Mouse (Mus musculus) hindbrain, embryonic 14.5 days (tissue): ENCODE data around the gene Ctso. TPM values are rescaled to one million over a fixed set of nuclear protein-coding genes. Genes with fewer than 3 reads are reported as not detected.
A peak's percentile ranks its signal among the peaks of the same experiment; 100 is the strongest.

Source experiments
- ATAC-seq: fragments of 200-750 bp; cut with Nextera tagmentation; 2 replicates; pipeline ENCODE4 v1.8.0; 2017; ENCODE audit warnings: moderate number of reproducible peaks, mild to moderate bottlenecking, moderate TSS enrichment, moderate library complexity; ENCODE audit not compliant: low FRiP score
- DNase-seq: peaks from one replicate; pipeline ENCODE4 v3.0.0-alpha.2; 2015; ENCODE audit warnings: low spot score
- H3K27ac ChIP-seq: fragments of 300-500 bp; sonication (generic); 2 replicates; pipeline ENCODE4 v1.5.1; 2014; ENCODE audit warnings: mild to moderate bottlenecking, moderate library complexity
- H3K27me3 ChIP-seq: fragments of 300-500 bp; sonication (generic); 2 replicates; pipeline ENCODE4 v1.6.1; 2014; ENCODE audit warnings: mild to moderate bottlenecking, low read length, mixed read lengths; ENCODE audit not compliant: control insufficient read depth, insufficient read depth
- H3K36me3 ChIP-seq: fragments of 300-500 bp; sonication (generic); replicated peaks from 2 replicates; pipeline ENCODE4 v1.6.1; 2014; ENCODE audit not compliant: control insufficient read depth, insufficient read depth
- H3K4me1 ChIP-seq: fragments of 300-500 bp; sonication (generic); replicated peaks from 2 replicates; pipeline ENCODE4 v1.6.1; 2014; ENCODE audit warnings: antibody characterized with exemption, low read length, mixed read lengths; ENCODE audit not compliant: control insufficient read depth, insufficient read depth
- H3K4me2 ChIP-seq: fragments of 300-500 bp; sonication (generic); replicated peaks from 2 replicates; pipeline ENCODE4 v1.6.1; 2014; ENCODE audit warnings: mild to moderate bottlenecking, moderate library complexity
- H3K4me3 ChIP-seq: fragments of 300-500 bp; sonication (generic); replicated peaks from 2 replicates; pipeline ENCODE4 v1.5.1; 2014; ENCODE audit warnings: mild to moderate bottlenecking, low read length
- H3K9ac ChIP-seq: fragments of 300-500 bp; sonication (generic); 2 replicates; pipeline ENCODE4 v1.6.1; 2014
- H3K9me3 ChIP-seq: fragments of 300-500 bp; sonication (generic); 2 replicates; pipeline ENCODE4 v1.6.1; 2016; ENCODE audit warnings: low read length; ENCODE audit not compliant: control insufficient read depth
- WGBS: fragments of 180-500 bp; shearing (Covaris S2); extraction: QIAGEN DNeasy Blood & Tissue Kit; methylation state at CpG from one replicate; pipeline ENCODE4 v1.1.7; 2014; 5-methylcytosine and 5-hydroxymethylcytosine counted together
- polyA plus RNA-seq: library from polyadenylated mRNA; unstranded; fragments of >200 nt; fragmentation: Nextera tagmentation; extraction: Ambion mirVana; gene quantifications from 2 replicates; pipeline ENCODE4 v1.2.1, GENCODE M21; 2014

The Ctso gene
- polyA plus RNA-seq = 10.1 and 11.0 TPM in 2 replicates

GRCm38 (mm10) chr3:81932141-81933101 lies at the start of gene Ctso:
TSS of gene Ctso (plus strand) at chr3:81932601.
- Histone ChIP-seq H3K9me3 (no peaks in the 10 kb centered on the region), H3K36me3 (no peaks in the 10 kb centered on the region), H3K4me3 (peak within 1 kb of the TSS; percentile 55), H3K27me3 (no peaks in the 10 kb centered on the region), H3K27ac (peak within 1 kb of the TSS; percentile 67), H3K4me1 (no peaks in the 10 kb centered on the region), H3K4me2 (peak within 1 kb of the TSS; percentile 57), H3K9ac (peak within 1 kb of the TSS; percentile 70)
- WGBS = 10% methylated on average over 27 of the region's 27 CpGs
- ATAC-seq (peak; percentile 90), DNase-seq (peak; percentile 88)

DNA sequence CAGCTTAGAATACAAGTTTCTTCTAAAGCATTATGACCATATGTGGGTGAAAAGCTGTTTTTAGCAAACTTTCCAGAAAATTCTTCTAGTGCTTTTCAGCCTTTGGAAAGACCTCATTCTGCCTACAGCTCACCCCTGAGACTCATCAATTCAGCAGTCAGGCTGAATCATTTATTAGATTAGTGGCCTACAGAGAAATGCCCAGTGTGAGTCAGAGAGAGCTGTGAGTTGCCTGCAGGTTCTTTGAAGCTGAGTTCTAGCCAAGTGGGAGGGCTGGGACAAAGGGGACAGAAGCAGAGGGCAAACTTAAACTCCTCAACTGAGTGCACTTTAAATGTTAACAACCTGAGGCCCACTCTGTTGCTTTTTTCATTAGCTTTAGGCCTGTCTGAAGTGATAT lies 48.5 kb upstream of the Ctso start:
- no peak overlapping the region for H3K4me3 ChIP-seq
- H3K9ac ChIP-seq = no peak overlapping the region
- H3K27me3 ChIP-seq = no peaks in the 10 kb centered on the region

DNA sequence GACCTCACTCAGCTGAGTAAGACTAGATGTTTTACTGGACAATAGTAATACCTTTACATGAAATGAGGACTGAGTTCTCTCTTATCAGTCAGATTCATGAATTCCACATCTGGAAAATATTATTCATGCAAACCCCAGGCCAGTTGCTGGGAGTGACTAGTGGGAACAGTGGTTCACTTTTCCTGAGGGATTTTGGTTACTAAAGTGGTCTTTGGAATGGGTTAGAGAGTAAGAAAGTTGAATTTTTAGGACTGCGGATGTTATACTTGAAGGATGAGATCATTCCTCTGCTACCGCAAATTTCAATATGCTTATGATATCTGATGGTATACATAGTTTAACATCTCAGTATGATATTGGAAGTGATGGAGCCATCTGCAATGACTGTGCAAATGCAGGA lies 46.8 kb upstream of the Ctso start:
- no peak for ATAC-seq
- no peak overlapping the region for H3K27ac ChIP-seq
- no peaks in the 10 kb centered on the region for H3K36me3 ChIP-seq
- no peak for DNase-seq
- H3K4me1 ChIP-seq = no peaks in the 10 kb centered on the region
- no peaks in the 10 kb centered on the region for H3K9me3 ChIP-seq
- no peak overlapping the region for H3K4me3 ChIP-seq
- no peaks in the 10 kb centered on the region for H3K27me3 ChIP-seq
- H3K9ac ChIP-seq = no peak overlapping the region
- no peak overlapping the region for H3K4me2 ChIP-seq
- 98% methylated on average over 2 of the region's 2 CpGs for WGBS

More for the DNA sequence above, 48.5 kb upstream of the Ctso start:
- no peak overlapping the region for H3K4me2 ChIP-seq
- no peaks in the 10 kb centered on the region for H3K4me1 ChIP-seq
- H3K9me3 ChIP-seq = no peaks in the 10 kb centered on the region
- DNase-seq = no peak
- no peak overlapping the region for H3K27ac ChIP-seq
- no peaks in the 10 kb centered on the region for H3K36me3 ChIP-seq
- ATAC-seq = no peak

GRCm38 (mm10) chr3:81889137-81889536 lies 43.3 kb upstream of the Ctso start:
- no peak overlapping the region for H3K27ac ChIP-seq
- H3K4me3 ChIP-seq = no peak overlapping the region
- 69% methylated on average over 6 of the region's 6 CpGs for WGBS
- DNase-seq (no peak), ATAC-seq (no peak)
- H3K4me1 ChIP-seq = no peaks in the 10 kb centered on the region
- no peaks in the 10 kb centered on the region for H3K36me3 ChIP-seq
- no peaks in the 10 kb centered on the region for H3K27me3 ChIP-seq
- no peak overlapping the region for H3K9ac ChIP-seq
- H3K9me3 ChIP-seq = no peaks in the 10 kb centered on the region
- no peak overlapping the region for H3K4me2 ChIP-seq

DNA sequence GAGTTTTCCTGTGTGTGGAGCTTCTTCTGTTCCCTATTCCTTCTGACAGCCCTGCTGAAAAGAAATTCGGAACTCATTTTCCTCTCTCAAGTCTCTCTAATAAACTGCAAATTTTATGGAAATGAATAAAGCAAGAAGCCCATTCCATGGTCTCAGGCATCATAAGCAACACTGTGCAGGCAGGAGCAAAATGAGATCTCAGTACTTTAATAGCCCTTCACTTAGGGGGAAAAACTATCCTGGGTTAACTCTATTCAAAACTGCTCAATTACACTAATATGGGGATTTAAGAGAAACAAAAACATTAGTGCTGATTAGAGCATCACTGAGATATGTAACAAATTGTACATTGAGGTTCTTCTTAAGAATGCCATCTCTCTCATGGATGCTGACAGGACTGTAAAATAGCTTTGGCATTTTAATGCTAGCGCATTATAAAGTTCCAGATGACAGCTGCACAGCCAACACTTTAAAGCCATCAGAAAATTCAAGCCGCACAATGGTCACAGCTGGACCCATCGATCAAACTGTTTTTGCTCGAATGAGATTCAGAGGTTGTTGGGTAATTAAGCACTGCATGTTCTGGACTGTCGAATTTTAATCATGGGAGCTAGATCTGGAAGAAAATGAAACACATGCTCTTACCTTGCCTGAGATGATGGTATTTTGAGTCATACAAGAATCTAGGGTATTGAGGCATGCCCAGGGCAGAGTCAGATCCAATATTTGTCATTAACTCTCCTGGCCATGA lies 21.9 kb upstream of the Ctso start:
- peaks cover 5% of the 10 kb centered on the region; the same call in 1 of the 2 replicates for H3K9me3 ChIP-seq
- H3K4me3 ChIP-seq = no peak overlapping the region
- no peaks in the 10 kb centered on the region for H3K36me3 ChIP-seq
- ATAC-seq (peak; percentile 73; the same call in 1 of the 2 replicates), DNase-seq (no peak)
- no peak overlapping the region for H3K27ac ChIP-seq
- 26% methylated on average over 6 of the region's 6 CpGs for WGBS
- peaks cover 8% of the 10 kb centered on the region; the same call in 1 of the 2 replicates for H3K4me1 ChIP-seq
- no peak overlapping the region for H3K9ac ChIP-seq
- no peak overlapping the region for H3K4me2 ChIP-seq
- no peaks in the 10 kb centered on the region for H3K27me3 ChIP-seq

GRCm38 (mm10) chr3:81916030-81916686 lies 16.2 kb upstream of the Ctso start:
- H3K9ac ChIP-seq = no peak overlapping the region
- ATAC-seq = peak; percentile 62; the same call in 1 of the 2 replicates
- no peaks in the 10 kb centered on the region for H3K9me3 ChIP-seq
- no peaks in the 10 kb centered on the region for H3K27me3 ChIP-seq
- 56% methylated on average over 5 of the region's 5 CpGs for WGBS
- no peak overlapping the region for H3K4me2 ChIP-seq
- no peak overlapping the region for H3K4me3 ChIP-seq
- DNase-seq = no peak
- H3K27ac ChIP-seq = no peak overlapping the region
- 0 out of 2 replicates have a peak, but pooled peaks cover 5% of the 10 kb centered on the region for H3K4me1 ChIP-seq
- no peaks in the 10 kb centered on the region for H3K36me3 ChIP-seq

- Histone ChIP-seq H3K9me3 (no peaks in the 10 kb centered on the region), H3K27ac (no peak overlapping the region), H3K4me2 (no peak overlapping the region), H3K9ac (no peak overlapping the region), H3K36me3 (no peaks in the 10 kb centered on the region), H3K27me3 (no peaks in the 10 kb centered on the region), H3K4me1 (0 out of 2 replicates have a peak, but pooled peaks cover 5% of the 10 kb centered on the region), H3K4me3 (no peak overlapping the region)
- DNase-seq (no peak), ATAC-seq (0 out of 2 replicates have a peak, but pooled peaks have one; percentile 12)
- WGBS = 78% methylated on average over 3 of the region's 3 CpGs
Observed at GRCm38 (mm10) chr3:81917354-81917935, 15.0 kb upstream of the Ctso start.

DNA sequence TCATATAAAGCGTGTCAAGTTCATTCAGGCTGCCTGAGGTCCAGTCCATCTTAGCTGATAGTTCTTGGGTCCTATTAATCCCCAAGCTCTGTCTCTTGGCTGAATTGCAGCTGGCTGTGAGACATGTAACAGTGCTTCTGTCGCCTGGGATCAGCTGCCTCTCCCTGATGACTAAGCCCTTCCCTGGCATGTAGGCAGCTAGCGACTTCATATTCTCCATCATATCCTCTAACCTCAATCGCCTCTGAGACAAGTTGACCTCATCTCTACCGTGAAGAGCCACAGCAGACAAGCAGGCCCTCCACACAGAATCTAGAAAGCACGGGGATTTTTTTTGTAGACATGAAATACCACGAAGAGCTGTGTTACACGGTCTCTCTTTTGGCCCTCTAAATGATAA lies 14.2 kb upstream of the Ctso start:
- ATAC-seq (no peak), DNase-seq (no peak)
- Histone ChIP-seq H3K4me2 (no peak overlapping the region), H3K4me3 (no peak overlapping the region), H3K27me3 (no peaks in the 10 kb centered on the region), H3K27ac (no peak overlapping the region), H3K36me3 (no peaks in the 10 kb centered on the region), H3K9me3 (no peaks in the 10 kb centered on the region), H3K9ac (no peak overlapping the region), H3K4me1 (0 out of 2 replicates have a peak, but pooled peaks cover 5% of the 10 kb centered on the region)
- WGBS = 82% methylated on average over 8 of the region's 8 CpGs
